Mouse (Mus musculus) thymus, adult 2 months (tissue): Measurements from ENCODE around the gene Cldn6. TPM values are rescaled to one million over a fixed set of nuclear protein-coding genes. Genes with fewer than 3 reads are reported as not detected.

Source experiments
- DNase-seq: peaks from one replicate; pipeline ENCODE4 v3.0.0; 2021
- H3K27ac ChIP-seq: fragments of 200-500 bp; 2 replicates; pipeline ENCODE4 v1.5.1; 2012; ENCODE audit warnings: low read length, control low read depth; ENCODE audit not compliant: control insufficient read depth, insufficient read depth
- H3K27me3 ChIP-seq: fragments of 200-500 bp; 2 replicates; pipeline ENCODE4 v1.6.1; 2012; ENCODE audit warnings: mild to moderate bottlenecking, low read length, moderate library complexity, mixed read lengths; ENCODE audit not compliant: control insufficient read depth, insufficient read depth
- H3K36me3 ChIP-seq: fragments of 200-500 bp; 2 replicates; pipeline ENCODE4 v1.6.1; 2012; ENCODE audit warnings: mild to moderate bottlenecking, low read length, moderate library complexity; ENCODE audit not compliant: control insufficient read depth, insufficient read depth
- H3K4me1 ChIP-seq: fragments of 200-500 bp; replicated peaks from 2 replicates; pipeline ENCODE4 v1.6.1; 2012; ENCODE audit warnings: low read length; ENCODE audit not compliant: control insufficient read depth, insufficient read depth
- H3K4me3 ChIP-seq: fragments of 200-500 bp; 2 replicates; pipeline ENCODE4 v1.5.1; 2012; ENCODE audit warnings: mild to moderate bottlenecking, low read length, control low read depth, moderate library complexity; ENCODE audit not compliant: control insufficient read depth, insufficient read depth
- CTCF ChIP-seq: fragments of 200-500 bp; IDR thresholded peaks from 2 replicates; pipeline ENCODE4 v1.5.1; 2012; ENCODE audit warnings: mild to moderate bottlenecking, control low read depth, low read length, moderate library complexity, borderline replicate concordance; ENCODE audit not compliant: control insufficient read depth, poor library complexity, insufficient read depth; ENCODE audit errors: extremely low read depth
- POLR2A ChIP-seq: fragments of 200-500 bp; IDR thresholded peaks from 2 replicates; pipeline ENCODE4 v1.6.1; 2012; ENCODE audit warnings: mild to moderate bottlenecking, low read length, control low read depth, moderate library complexity; ENCODE audit not compliant: control insufficient read depth, poor library complexity, insufficient read depth; ENCODE audit errors: extremely low read depth
- WGBS: fragments of 180-500 bp; shearing (Covaris S2); methylation state at CpG from one replicate; pipeline ENCODE4 v1.1.7; 2018; 5-methylcytosine and 5-hydroxymethylcytosine counted together
- polyA plus RNA-seq: library from polyadenylated mRNA; depleted of rRNA; stranded (reverse); fragments of >200 nt; gene quantifications from 2 replicates; pipeline ENCODE4 v1.2.3, GENCODE M21; 2012

Cldn6 gene
- polyA plus RNA-seq, 1 experiment, result 0.47 TPM

DNA sequence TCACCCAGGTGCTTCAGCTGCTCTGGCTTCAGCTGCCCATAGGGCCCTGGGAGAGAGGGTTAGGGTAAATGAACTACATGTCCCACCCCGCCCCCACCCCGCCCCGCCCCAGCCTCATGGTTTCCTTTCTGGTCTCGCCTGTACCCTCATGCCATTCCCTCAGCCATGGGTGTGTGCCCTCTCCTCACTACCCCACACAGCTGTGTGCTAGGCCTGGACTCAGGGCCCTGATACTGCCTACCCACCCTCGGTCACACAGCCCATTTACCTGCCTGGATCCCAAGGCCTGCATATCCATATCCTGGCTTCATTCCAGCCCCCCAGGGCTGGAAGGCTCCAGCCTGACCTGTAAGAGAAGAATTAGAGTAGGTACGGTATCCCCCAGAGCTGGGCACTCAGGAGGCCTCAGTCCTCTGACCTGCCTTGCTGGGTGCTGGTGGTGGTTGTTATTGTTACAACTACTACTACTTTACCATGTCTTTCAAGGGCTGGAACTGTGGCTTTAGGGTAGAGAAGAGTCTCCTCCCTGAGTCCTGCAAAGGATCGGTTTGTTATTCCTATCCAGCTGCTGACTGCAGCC, 26.6 kb downstream of the Cldn6 start:
- no peaks in the 10 kb centered on the region for H3K27me3 ChIP-seq
- TF ChIP-seq POLR2A (no peak), CTCF (no peak)
- no peaks in the 10 kb centered on the region for H3K4me1 ChIP-seq
- H3K36me3 ChIP-seq, result no peaks in the 10 kb centered on the region
- WGBS, result 85% methylated on average over 7 of the region's 7 CpGs
- DNase-seq, result no peak
- H3K4me3 ChIP-seq, result no peak overlapping the region
- no peak overlapping the region for H3K27ac ChIP-seq

DNA sequence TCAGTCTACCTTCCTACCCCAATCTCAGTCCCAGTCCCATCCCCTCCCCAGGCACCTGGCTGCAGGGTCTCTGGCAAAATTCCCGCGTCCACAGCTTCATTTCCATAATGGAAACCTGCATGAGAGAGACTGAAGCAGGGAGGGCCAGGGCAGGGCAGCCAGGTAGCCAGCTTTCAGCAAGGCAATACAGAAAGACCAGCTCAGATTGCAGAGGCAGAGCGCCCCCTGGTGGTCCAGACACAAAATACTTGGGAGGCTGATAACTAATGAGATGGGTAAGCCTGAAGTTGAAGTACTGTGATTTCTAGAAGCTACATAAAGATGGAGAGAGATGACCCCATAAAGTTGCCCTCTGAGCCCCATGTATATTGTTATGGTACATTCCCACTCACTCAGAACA, 27.2 kb downstream of the Cldn6 start:
- no peaks in the 10 kb centered on the region for H3K27me3 ChIP-seq
- peak; percentile 66 for DNase-seq
- H3K4me3 ChIP-seq, result no peak overlapping the region
- no peaks in the 10 kb centered on the region for H3K36me3 ChIP-seq
- TF ChIP-seq CTCF, result peak; percentile 79; the same call in 1 of the 2 replicates
- TF ChIP-seq POLR2A, result no peak
- H3K27ac ChIP-seq, result no peak overlapping the region
- WGBS, result 3% methylated on average over 3 of the region's 3 CpGs
- H3K4me1 ChIP-seq, result no peaks in the 10 kb centered on the region

DNA sequence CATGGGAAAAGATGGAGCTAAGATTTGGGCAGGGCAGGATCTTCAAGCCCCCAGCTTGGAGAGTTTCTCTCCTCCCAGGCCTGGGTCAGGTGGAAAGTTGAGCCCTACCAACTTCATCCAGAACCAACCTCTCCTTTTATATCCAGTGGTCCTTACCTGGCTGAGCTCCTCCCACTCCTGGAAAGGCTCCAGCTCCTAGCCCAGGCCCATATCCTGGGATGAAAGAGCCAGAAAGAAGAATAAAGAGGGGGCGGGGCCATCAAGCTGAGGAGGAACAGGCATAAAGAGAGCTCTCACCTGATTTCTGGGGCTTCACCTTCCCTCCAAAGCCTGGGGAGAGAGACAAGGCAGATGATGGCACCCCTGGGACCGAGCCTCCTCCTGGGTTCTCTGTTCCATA, 38.0 kb downstream of the Cldn6 start:
- WGBS, result 88% methylated on average over 2 of the region's 2 CpGs
- no peak for DNase-seq
- Histone ChIP-seq H3K27ac (no peak overlapping the region), H3K4me3 (no peak overlapping the region), H3K36me3 (no peaks in the 10 kb centered on the region), H3K4me1 (no peaks in the 10 kb centered on the region), H3K27me3 (no peaks in the 10 kb centered on the region)
- TF ChIP-seq POLR2A, result no peak
- no peak for TF ChIP-seq CTCF

DNA sequence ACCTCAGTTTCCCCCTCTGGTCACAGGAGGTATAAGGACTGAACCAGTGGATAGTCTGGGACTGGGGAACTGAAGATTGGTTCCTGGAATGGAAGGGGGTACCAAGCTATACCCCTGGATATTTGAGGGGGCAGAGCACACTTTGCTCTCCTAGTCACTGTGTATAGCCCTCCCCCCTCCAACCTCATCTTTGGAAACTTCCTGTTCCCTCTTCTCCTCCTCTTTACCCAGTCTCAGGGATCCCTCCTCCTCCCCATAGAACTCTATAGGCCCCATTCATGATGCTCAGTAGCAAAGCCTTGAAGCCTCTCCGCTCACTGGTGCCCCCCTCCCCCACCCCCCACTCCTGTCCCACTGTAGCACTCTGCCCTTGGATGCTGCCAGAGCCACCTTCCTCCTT, 40.4 kb downstream of the Cldn6 start:
- no peaks in the 10 kb centered on the region for H3K27me3 ChIP-seq
- 58% methylated on average over 1 of the region's 1 CpGs for WGBS
- DNase-seq, result no peak
- no peak overlapping the region for H3K27ac ChIP-seq
- no peaks in the 10 kb centered on the region for H3K36me3 ChIP-seq
- TF ChIP-seq POLR2A (no peak), CTCF (no peak)
- no peaks in the 10 kb centered on the region for H3K4me1 ChIP-seq
- H3K4me3 ChIP-seq, result no peak overlapping the region

DNA sequence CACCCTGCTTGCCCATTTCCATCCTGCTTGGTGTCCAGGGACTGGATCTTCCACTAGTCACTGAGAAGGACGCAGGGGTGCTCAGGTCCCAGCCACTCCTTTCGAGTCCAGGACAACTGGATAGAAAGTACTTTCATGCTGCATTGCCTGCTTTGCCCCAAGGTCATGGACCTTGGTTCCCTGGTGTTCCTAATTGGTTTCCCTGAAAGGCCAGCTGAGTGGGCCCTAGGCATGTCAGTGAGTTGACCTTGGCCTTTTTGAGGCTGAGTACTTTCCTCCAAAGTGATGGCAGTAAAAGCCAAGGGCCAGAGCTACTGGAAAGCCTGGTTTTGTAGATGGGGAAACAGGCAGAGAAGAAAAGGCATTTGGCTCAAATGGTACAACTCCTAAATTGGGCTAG, 42.8 kb downstream of the Cldn6 start:
- Histone ChIP-seq H3K27me3 (no peaks in the 10 kb centered on the region), H3K27ac (no peak overlapping the region), H3K4me1 (peaks cover 9% of the 10 kb centered on the region; the same call in 1 of the 2 replicates), H3K36me3 (no peaks in the 10 kb centered on the region), H3K4me3 (no peak overlapping the region)
- DNase-seq, result no peak
- TF ChIP-seq POLR2A (no peak), CTCF (no peak)
- 98% methylated on average over 2 of the region's 2 CpGs for WGBS

DNA sequence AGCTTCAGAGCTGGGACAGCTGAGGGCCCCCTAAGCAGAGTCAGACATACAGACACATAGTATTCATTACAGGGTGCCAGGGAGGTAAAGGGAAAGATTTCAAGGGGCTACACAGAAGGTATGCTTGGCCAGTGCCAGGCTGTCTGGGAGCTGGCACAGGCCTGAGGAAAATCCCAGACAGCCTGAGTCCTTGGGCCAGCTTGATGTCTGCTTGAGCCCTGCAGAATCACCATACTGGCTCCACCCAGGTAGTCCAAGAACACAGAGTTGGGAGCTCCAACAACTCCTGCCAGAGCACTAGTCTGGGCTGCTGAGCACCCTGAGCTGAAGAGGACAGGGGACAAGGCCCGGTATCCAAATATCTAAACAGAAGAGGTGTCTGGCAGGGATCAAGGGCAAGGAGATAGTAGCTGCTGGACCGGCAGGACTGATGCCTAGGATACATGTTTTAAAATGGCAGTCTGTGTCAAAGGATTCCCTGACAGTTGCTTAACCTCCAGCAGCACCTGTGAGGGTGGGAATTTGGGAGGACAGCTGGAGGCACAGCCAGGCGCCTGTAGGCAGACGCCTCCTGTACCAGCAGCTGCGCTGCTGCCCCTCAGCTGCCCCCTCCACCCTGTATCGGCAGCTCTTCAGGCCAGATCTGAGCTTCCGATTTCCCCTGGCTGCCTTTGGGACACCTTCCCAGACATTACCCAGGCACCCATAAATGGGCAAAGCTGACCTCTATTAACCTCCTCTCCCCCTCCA, 43.5 kb downstream of the Cldn6 start, which contains the start of gene 1520401A03Rik:
Gene 1520401A03Rik (minus strand): TSS at position 408 of the 750 bp plus-strand sequence.
- no peak for DNase-seq
- Histone ChIP-seq H3K4me1 (peaks cover 11% of the 10 kb centered on the region; the same call in 1 of the 2 replicates), H3K4me3 (no peak within 1 kb of the TSS), H3K27ac (no peak within 1 kb of the TSS), H3K27me3 (no peaks in the 10 kb centered on the region), H3K36me3 (no peaks in the 10 kb centered on the region)
- 94% methylated on average over 7 of the region's 7 CpGs for WGBS
- TF ChIP-seq POLR2A (no peak), CTCF (no peak)

DNA sequence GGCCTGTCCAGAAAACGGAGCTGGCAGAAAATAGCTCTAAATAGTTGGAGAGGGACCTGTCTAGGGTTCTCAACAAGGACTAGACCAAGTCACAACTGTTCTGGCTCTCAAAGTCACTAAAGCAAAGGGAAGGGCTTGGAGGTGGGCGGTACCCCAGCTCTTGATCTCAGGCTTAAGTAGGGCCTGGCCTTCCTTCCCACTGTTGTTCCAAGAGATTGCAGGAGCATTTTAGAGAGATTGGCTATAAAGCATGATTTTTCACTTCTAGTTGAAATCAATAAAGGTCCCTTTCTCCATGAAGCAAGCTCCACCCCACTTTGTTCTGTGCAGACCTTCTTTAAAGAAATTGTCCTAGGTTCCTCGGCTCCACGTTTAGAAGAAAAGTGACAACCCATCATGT, 46.4 kb downstream of the Cldn6 start:
- H3K4me3 ChIP-seq, result no peak overlapping the region

More for the DNA sequence above, 46.4 kb downstream of the Cldn6 start:
- TF ChIP-seq CTCF, result no peak
- no peak for TF ChIP-seq POLR2A
- 49% methylated on average over 4 of the region's 4 CpGs for WGBS
- peaks cover 11% of the 10 kb centered on the region; the same call in 1 of the 2 replicates for H3K4me1 ChIP-seq
- DNase-seq, result no peak
- H3K27me3 ChIP-seq, result no peaks in the 10 kb centered on the region
- H3K27ac ChIP-seq, result no peak overlapping the region
- no peaks in the 10 kb centered on the region for H3K36me3 ChIP-seq
